Mouse (Mus musculus): ENCODE measurements at regions not wholly inside any gene's neighbourhood (a gene's known extent, or its start where the extent isn't known, plus 50 kb on each side); places are given as distances from the start of the nearest gene placed in this dataset.
"Not testable (repeated sequence)": the region's sequence is repeated elsewhere in the genome, so short reads cannot be mapped to it uniquely, and the experiment has no call there.

GRCm38 (mm10) chr7:116754556-116754955, 250.4 kb downstream of the Nucb2 start:
- no peak for ATAC-seq (replicated peaks in 1 of 2; ENCODE audit: insufficient read depth in 1 of 2, low FRiP score in 2 of 2, low TSS enrichment in 1 of 2, low read depth in 1 of 2, poor library complexity in 2 of 2, severe bottlenecking in 2 of 2)

GRCm38 (mm10) chr7:116792181-116792580, 288.0 kb downstream of the Nucb2 start:
- ATAC-seq (replicated peaks in 1 of 2; ENCODE audit: insufficient read depth in 1 of 2, low FRiP score in 2 of 2, low TSS enrichment in 1 of 2, low read depth in 1 of 2, poor library complexity in 2 of 2, severe bottlenecking in 2 of 2): not testable (repeated sequence)

GRCm38 (mm10) chr7:116808475-116808874, 304.3 kb downstream of the Nucb2 start:
- ATAC-seq (replicated peaks in 1 of 2; ENCODE audit: insufficient read depth in 1 of 2, low FRiP score in 2 of 2, low TSS enrichment in 1 of 2, low read depth in 1 of 2, poor library complexity in 2 of 2, severe bottlenecking in 2 of 2): no peak

GRCm38 (mm10) chr7:116816494-116816893, 312.3 kb downstream of the Nucb2 start:
- no peak for ATAC-seq (replicated peaks in 1 of 2; ENCODE audit: insufficient read depth in 1 of 2, low FRiP score in 2 of 2, low TSS enrichment in 1 of 2, low read depth in 1 of 2, poor library complexity in 2 of 2, severe bottlenecking in 2 of 2)

DNA sequence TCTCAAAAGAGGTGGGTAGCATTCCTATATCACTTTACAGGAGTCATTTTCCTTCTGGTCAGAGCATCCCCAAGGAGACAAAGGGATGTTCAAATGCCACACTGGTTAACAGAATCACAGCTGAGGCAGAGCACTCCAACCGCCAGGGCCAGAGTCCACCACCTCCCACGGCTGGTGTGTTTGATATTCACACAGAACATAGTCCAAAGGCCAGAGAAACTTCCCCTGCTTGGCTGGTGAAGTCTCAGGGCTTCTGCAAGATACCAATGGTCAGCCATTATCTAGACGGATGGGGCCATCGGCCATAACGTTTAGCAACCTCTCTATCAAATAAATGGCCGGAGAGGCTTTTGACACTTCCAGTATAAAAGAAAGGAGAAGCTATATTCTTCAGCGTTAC, 313.8 kb downstream of the Nucb2 start:
- no peak for ATAC-seq (replicated peaks in 1 of 2; ENCODE audit: insufficient read depth in 1 of 2, low FRiP score in 2 of 2, low TSS enrichment in 1 of 2, low read depth in 1 of 2, poor library complexity in 2 of 2, severe bottlenecking in 2 of 2)

DNA sequence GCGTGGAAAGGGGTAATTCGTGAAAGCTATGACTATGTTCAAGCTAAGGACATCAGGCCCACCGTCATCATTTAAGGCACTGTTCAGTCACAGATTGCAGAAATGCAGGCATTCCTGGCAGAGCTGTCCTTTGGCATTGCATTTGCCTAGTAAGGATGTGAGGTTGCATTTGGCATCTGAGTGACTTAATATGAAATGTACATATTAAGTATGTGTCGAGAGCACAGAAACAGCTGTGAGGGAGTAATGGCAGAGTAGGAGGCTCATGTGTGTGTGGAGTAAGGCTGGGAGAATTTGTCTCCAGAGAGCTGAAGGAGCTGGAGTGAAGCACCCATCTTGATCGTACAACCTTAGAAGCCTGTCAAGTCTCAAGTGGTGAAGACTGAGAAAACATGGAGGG, 316.4 kb downstream of the Nucb2 start:
- no peak for ATAC-seq (replicated peaks in 1 of 2; ENCODE audit: insufficient read depth in 1 of 2, low FRiP score in 2 of 2, low TSS enrichment in 1 of 2, low read depth in 1 of 2, poor library complexity in 2 of 2, severe bottlenecking in 2 of 2)

- ATAC-seq (replicated peaks in 1 of 2; ENCODE audit: insufficient read depth in 1 of 2, low FRiP score in 2 of 2, low TSS enrichment in 1 of 2, low read depth in 1 of 2, poor library complexity in 2 of 2, severe bottlenecking in 2 of 2): no peak
These were observed 338.7 kb downstream of the Nucb2 start for GRCm38 (mm10) chr7:116842894-116843293.

GRCm38 (mm10) chr7:116847846-116848730, 343.9 kb downstream of the Nucb2 start:
- no peak for ATAC-seq (replicated peaks in 1 of 2; ENCODE audit: insufficient read depth in 1 of 2, low FRiP score in 2 of 2, low TSS enrichment in 1 of 2, low read depth in 1 of 2, poor library complexity in 2 of 2, severe bottlenecking in 2 of 2)

DNA sequence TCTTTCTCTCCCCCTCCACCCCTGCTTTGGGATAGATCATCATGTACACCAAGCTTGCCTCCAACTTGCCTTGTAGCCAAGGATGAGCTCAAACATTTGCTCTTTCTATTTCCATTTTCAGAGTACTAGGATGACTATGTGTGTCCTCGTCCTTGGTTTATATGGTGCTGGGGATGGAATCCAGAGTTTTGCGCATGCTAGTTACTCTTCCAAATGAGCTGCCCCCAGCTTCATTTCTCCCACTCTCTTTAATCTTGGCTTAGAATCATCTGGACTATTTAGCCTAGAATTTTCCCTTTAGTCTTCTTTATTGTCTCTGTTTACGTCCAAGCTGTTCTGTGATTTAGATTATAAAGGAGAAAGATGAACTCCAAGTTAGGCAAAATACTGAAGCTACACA, 349.2 kb downstream of the Nucb2 start:
- no peak for ATAC-seq (replicated peaks in 1 of 2; ENCODE audit: insufficient read depth in 1 of 2, low FRiP score in 2 of 2, low TSS enrichment in 1 of 2, low read depth in 1 of 2, poor library complexity in 2 of 2, severe bottlenecking in 2 of 2)

DNA sequence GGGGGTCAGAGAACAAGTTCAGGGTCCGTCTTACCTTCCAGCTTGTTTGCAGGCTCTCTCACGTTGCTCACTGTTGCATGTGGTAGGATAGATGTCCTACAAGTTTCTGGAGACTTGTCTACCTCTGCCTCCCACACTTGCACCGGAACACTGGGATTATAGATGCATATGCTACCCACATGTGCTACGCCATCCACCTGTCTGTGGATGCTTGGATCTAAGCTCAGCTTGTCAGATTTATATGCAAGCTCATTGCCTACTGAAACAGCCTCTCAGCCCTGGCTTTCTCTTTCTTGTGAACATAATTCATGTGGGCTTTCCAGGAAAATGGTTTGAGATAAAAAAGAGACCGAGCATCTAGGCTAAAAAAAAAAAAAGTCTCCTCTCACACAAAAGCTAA, 353.0 kb downstream of the Nucb2 start:
- no peak for ATAC-seq (replicated peaks in 1 of 2; ENCODE audit: insufficient read depth in 1 of 2, low FRiP score in 2 of 2, low TSS enrichment in 1 of 2, low read depth in 1 of 2, poor library complexity in 2 of 2, severe bottlenecking in 2 of 2)

DNA sequence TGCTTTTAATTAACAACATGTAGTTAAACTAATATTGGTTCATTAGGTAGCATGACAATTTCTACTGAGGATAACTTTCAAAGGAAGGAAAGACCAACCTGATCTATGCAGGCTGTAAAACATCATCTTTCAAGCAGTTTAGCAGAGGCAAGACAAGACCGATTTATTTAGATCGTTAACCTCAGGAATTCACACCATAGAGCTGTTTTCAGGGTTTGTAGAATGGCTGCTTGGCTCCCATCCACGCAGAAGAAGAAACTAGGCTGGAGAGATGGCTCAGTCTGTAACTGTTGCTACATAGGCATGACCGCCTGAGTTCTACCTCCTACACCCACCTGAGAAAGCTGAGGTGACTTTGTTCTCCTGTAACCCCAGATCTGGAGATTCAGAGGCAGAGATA, 353.6 kb downstream of the Nucb2 start:
- no peak for ATAC-seq (replicated peaks in 1 of 2; ENCODE audit: insufficient read depth in 1 of 2, low FRiP score in 2 of 2, low TSS enrichment in 1 of 2, low read depth in 1 of 2, poor library complexity in 2 of 2, severe bottlenecking in 2 of 2)

DNA sequence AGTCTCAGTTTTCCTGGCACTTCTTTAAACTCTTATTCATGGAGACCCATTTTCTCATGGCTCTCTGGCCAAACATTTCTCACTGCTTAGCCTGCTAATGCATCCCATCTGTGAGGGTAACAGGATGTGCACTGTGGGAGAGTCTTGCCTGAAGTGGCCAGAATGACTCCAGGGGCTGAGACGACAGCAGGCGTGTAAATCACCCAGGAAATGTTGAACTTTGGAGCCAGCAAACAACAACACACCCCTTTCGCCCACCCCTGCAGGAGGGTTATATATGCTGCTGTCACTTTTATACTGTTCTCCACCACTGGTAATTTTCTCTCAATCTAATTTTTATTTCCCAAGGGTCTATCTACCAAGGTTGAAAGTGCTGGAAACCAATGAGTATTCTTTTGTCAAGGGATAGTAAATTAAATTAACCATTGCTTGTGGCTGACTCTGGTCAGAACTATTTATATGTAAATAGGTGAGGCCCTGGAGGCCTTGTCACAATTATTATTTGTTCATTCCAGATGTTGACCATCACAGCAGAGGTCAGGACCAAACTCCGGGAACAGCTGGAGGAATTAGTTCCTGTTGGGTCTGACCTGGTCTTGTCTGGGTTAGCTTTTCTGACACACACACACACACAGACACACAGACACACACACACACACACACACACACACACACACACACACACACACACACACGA, 378.2 kb downstream of the Nucb2 start:
- ATAC-seq (replicated peaks in 1 of 2; ENCODE audit: insufficient read depth in 1 of 2, low FRiP score in 2 of 2, low TSS enrichment in 1 of 2, low read depth in 1 of 2, poor library complexity in 2 of 2, severe bottlenecking in 2 of 2): no peak

DNA sequence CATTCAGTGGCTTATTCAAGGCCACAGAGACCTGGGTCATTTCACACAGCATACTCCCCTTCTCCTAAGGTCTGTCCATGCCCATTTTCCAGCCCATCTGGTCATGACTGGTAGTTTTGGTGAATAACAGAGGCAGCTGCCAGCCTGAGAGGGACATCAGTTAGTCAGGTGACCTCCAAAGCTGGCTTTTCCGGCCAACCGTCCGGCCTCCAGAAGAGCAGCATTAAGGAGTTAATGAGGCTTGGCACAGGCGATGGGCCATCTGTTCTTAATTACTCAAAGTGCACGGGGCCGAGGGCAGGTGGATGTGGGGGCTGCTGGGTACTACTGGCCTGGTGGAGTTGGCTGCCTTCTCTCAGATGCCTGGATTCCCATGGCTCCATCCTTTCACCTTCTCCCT, 389.7 kb downstream of the Nucb2 start:
- ATAC-seq (replicated peaks in 1 of 2; ENCODE audit: insufficient read depth in 1 of 2, low FRiP score in 2 of 2, low TSS enrichment in 1 of 2, low read depth in 1 of 2, poor library complexity in 2 of 2, severe bottlenecking in 2 of 2): no peak

- ATAC-seq (replicated peaks in 1 of 2; ENCODE audit: insufficient read depth in 1 of 2, low FRiP score in 2 of 2, low TSS enrichment in 1 of 2, low read depth in 1 of 2, poor library complexity in 2 of 2, severe bottlenecking in 2 of 2): no peak
These were observed 411.6 kb downstream of the Nucb2 start for GRCm38 (mm10) chr7:116915797-116916196.

GRCm38 (mm10) chr7:116917921-116918670, 413.9 kb downstream of the Nucb2 start:
- no peak for ATAC-seq (replicated peaks in 1 of 2; ENCODE audit: insufficient read depth in 1 of 2, low FRiP score in 2 of 2, low TSS enrichment in 1 of 2, low read depth in 1 of 2, poor library complexity in 2 of 2, severe bottlenecking in 2 of 2)

DNA sequence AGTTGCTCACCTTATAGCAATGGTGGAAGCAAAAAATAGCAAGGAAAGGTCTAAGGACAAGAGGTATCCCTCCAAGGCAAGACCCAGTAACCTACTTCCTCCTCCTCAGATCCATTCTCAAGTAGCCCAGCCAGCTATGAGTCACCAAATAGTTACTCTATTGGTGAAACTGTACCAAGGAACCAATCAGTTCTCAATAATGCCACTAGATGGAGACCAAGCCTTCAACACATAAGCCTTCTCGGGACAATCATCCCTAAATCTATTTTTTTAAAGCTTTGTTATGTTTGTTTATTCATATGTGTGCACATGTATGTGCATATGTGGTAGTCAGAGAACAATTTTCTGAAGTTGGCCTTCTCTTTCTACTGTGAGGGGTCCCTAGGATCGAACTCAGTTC, 434.3 kb upstream of the Xylt1 start:
- no peak for ATAC-seq (replicated peaks in 1 of 2; ENCODE audit: insufficient read depth in 1 of 2, low FRiP score in 2 of 2, low TSS enrichment in 1 of 2, low read depth in 1 of 2, poor library complexity in 2 of 2, severe bottlenecking in 2 of 2)

DNA sequence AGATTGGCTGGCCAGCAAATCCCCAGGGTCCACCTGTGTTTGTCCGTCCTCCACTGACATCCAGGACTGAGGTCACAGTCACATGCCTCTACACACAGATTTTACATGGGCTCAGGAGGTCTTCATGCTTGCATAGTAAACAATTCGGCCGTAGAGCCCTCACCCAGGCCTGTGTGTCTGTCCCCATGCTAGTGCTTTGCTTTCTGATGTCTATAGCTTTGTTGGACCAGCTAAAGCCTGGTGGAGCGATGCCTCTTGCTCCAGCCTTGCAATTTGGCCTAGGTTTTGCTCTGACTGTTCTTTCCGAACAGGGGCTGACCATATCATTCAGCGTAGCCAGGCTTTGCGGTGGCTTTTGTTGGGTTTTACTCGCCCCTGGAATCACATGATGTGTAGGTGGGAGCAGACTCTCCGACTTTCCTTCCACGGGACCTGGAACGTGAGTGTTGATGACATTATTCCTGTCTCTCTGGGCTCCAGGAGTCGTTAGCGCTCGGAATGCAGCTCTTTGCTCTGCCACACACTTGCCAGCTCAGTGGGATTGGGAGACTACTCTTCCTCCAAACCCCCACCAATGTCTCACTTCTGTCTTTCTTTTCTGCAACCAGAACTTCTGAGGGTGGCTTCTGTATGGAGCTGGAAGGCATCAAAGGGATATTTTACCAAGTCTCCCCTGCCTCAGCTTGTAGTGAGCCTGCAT, 421.4 kb upstream of the Xylt1 start:
- no peak for ATAC-seq (replicated peaks in 1 of 2; ENCODE audit: insufficient read depth in 1 of 2, low FRiP score in 2 of 2, low TSS enrichment in 1 of 2, low read depth in 1 of 2, poor library complexity in 2 of 2, severe bottlenecking in 2 of 2)

Measured in hematopoietic stem cell, adult 5-6 weeks (primary cell).